Mouse (Mus musculus): ENCODE results near the gene Trim2. TPM values are rescaled to one million over a fixed set of nuclear protein-coding genes. Genes with fewer than 3 reads are reported as not detected.

Gene Trim2
- polyA plus RNA-seq, 1 experiment, result 10.2 TPM

GRCm38 (mm10) chr3:84136509-84136908 is 170.2 kb downstream of the Trim2 start:
- H3K4me1 ChIP-seq (ENCODE audit: control insufficient read depth, insufficient read depth, low read length), result no peaks in the 10 kb centered on the region; the same call in 1 of the 2 replicates
- WGBS, result 69% methylated on average over 7 of the region's 7 CpGs
- H3K27ac ChIP-seq (ENCODE audit: control insufficient read depth, insufficient read depth, low read depth, low read length, poor library complexity), result no peak overlapping the region
- TF ChIP-seq CTCF (IDR thresholded peaks at IDR 0.05; ENCODE audit: control insufficient read depth, insufficient read depth, low read length) (no peak), POLR2A (IDR thresholded peaks at IDR 0.05; ENCODE audit: borderline replicate concordance, control insufficient read depth, low read depth, low read length) (no peak)
- H3K4me3 ChIP-seq (replicated peaks; ENCODE audit: control insufficient read depth, low read depth, low read length), result no peak overlapping the region

DNA sequence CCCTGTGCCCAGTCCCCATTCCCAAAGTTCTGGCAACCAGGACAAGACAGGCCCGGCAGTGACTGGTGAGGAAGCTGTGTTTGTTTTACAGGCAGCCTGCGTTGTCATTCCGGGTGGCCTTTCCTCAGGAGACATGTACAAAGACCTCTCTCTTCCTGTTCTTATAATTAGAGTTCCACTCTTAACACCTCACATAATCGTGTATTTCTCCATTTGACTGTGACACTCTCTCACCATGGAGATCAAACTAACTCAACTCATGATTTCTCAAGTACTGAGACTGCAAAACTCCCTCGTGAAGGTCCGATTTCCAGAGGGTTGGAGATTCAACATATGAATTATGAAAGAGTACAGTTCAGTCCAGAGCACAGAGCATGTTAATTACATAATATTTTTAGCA is 170.7 kb downstream of the Trim2 start:
- 48% methylated on average over 6 of the region's 6 CpGs for WGBS
- Histone ChIP-seq H3K4me1 (ENCODE audit: control insufficient read depth, insufficient read depth, low read length) (no peaks in the 10 kb centered on the region; the same call in 1 of the 2 replicates), H3K4me3 (replicated peaks; ENCODE audit: control insufficient read depth, low read depth, low read length) (no peak overlapping the region), H3K27ac (ENCODE audit: control insufficient read depth, insufficient read depth, low read depth, low read length, poor library complexity) (no peak overlapping the region; the same call in 1 of the 2 replicates)
- TF ChIP-seq POLR2A (IDR thresholded peaks at IDR 0.05; ENCODE audit: borderline replicate concordance, control insufficient read depth, low read depth, low read length) (no peak), CTCF (IDR thresholded peaks at IDR 0.05; ENCODE audit: control insufficient read depth, insufficient read depth, low read length) (no peak)

DNA sequence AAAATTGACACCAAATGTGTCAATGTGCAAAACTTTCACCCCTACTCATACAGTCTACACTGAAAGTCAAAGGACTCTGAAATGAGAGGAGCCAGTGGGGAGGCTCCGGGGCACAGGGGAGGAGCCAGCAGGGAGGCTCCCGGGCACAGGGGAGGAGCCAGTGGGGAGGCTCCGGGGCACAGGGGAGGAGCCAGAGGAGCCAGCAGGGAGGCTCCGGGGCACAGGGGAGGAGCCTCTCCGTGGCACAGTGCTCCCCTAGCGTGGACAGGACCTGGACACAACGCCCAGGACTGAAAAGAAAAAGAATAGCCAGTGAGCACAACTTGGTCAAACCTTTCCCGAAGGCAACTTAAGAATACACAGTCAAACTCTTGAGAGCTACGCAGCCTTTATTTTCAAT is 171.3 kb downstream of the Trim2 start:
- no peak overlapping the region for H3K27ac ChIP-seq (ENCODE audit: control insufficient read depth, insufficient read depth, low read depth, low read length, poor library complexity)
- no peak overlapping the region for H3K4me3 ChIP-seq (replicated peaks; ENCODE audit: control insufficient read depth, low read depth, low read length)
- 34% methylated on average over 9 of the region's 9 CpGs for WGBS
- H3K4me1 ChIP-seq (ENCODE audit: control insufficient read depth, insufficient read depth, low read length), result no peaks in the 10 kb centered on the region; the same call in 1 of the 2 replicates
- no peak for TF ChIP-seq CTCF (IDR thresholded peaks at IDR 0.05; ENCODE audit: control insufficient read depth, insufficient read depth, low read length)
- TF ChIP-seq POLR2A (IDR thresholded peaks at IDR 0.05; ENCODE audit: borderline replicate concordance, control insufficient read depth, low read depth, low read length), result no peak

DNA sequence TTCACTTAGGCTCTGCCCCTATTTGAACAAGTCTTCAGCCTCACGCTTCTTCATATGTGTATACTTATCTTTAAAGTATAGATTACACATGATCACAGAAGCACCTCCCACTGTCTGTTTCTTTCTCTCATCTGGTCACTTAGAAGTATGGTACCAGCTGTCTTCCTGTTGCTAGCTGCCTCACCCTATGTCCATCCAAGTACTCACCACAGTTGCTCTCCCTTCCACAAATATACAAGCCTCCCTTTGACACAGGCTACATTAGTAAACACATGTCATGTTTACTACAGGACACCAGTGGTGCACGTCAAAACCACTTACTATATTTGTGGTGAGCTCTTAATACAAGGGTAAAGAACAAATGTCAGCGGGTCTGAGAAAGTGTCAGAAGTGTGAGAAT is 175.3 kb downstream of the Trim2 start:
- WGBS, result 78% methylated on average over 3 of the region's 3 CpGs
- Histone ChIP-seq H3K4me3 (replicated peaks; ENCODE audit: control insufficient read depth, low read depth, low read length) (no peak overlapping the region), H3K27ac (ENCODE audit: control insufficient read depth, insufficient read depth, low read depth, low read length, poor library complexity) (no peak overlapping the region), H3K4me1 (ENCODE audit: control insufficient read depth, insufficient read depth, low read length) (peaks cover 3% of the 10 kb centered on the region)
- TF ChIP-seq CTCF (IDR thresholded peaks at IDR 0.05; ENCODE audit: control insufficient read depth, insufficient read depth, low read length) (no peak), POLR2A (IDR thresholded peaks at IDR 0.05; ENCODE audit: borderline replicate concordance, control insufficient read depth, low read depth, low read length) (no peak)

DNA sequence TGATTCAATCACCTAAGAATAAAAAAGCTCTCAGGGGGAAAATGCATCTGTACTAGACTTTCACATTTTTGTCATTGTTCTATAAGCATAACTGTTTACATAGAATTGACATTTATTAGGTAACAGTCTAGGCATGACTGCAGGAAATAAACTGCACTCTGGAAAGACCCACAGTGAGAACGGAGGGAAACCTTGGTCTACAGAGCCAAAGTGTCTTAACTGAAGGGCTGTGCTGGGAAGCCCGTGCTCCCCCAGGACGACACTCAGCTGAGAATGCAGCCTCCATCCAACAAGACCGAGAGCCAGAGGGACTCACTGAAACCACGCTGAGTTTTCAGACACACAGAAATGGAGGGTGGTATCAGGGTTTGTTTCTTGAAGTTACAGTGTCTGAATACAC is 175.9 kb downstream of the Trim2 start:
- TF ChIP-seq CTCF (IDR thresholded peaks at IDR 0.05; ENCODE audit: control insufficient read depth, insufficient read depth, low read length) (no peak), POLR2A (IDR thresholded peaks at IDR 0.05; ENCODE audit: borderline replicate concordance, control insufficient read depth, low read depth, low read length) (no peak)
- no peak overlapping the region for H3K4me3 ChIP-seq (replicated peaks; ENCODE audit: control insufficient read depth, low read depth, low read length)
- WGBS, result 90% methylated on average over 5 of the region's 5 CpGs
- no peak overlapping the region for H3K27ac ChIP-seq (ENCODE audit: control insufficient read depth, insufficient read depth, low read depth, low read length, poor library complexity)
- peaks cover 3% of the 10 kb centered on the region for H3K4me1 ChIP-seq (ENCODE audit: control insufficient read depth, insufficient read depth, low read length)

DNA sequence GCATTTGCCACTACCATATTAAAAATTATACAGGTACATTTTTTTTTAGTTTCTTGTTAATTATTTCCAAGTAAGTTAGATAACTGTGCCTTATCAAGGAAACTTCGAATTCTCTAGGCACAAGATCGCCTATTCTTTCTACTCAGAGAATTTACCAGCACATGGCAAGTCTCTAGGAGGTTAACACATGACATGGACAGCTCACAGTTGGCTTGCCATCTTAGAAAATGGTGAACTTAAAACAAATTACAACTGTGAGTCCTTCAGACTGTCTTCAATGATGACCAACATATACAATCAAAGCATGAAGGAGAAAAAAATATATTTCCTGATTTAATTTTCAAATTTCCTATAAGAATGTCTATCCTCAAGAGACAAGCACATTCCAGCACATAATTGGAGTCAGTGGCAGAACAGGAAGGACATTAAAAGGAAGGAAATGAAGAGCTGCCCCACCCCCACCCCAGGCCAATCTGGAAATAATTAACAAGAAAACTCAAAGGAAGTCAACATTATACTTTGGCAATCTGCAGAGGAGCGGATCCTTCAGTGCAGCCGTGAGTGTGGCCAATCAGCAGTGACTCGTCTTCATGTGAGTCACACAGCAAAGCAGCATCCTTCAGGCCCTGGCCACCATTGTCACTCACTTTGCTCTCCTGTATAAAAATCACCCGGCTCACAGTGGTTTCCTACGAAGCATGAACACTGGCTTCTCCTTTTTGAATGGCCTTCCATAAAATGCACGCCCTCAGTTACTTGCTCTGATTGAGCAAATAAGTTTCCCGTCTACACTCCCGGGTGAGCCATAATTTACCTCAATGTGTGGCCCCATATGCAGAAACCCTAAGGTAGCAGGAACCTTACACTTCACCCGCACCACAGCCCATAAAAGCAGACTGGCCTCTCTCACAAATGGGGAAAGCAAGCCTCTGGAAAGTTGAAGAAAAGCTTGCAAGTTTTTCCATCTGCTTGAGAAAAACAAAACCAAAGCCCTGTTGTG is 177.5 kb downstream of the Trim2 start:
- H3K4me3 ChIP-seq (replicated peaks; ENCODE audit: control insufficient read depth, low read depth, low read length), result no peak overlapping the region
- no peak overlapping the region for H3K27ac ChIP-seq (ENCODE audit: control insufficient read depth, insufficient read depth, low read depth, low read length, poor library complexity)
- H3K4me1 ChIP-seq (ENCODE audit: control insufficient read depth, insufficient read depth, low read length), result peaks cover 5% of the 10 kb centered on the region
- no peak for TF ChIP-seq CTCF (IDR thresholded peaks at IDR 0.05; ENCODE audit: control insufficient read depth, insufficient read depth, low read length)
- TF ChIP-seq POLR2A (IDR thresholded peaks at IDR 0.05; ENCODE audit: borderline replicate concordance, control insufficient read depth, low read depth, low read length), result no peak
- 53% methylated on average over 11 of the region's 11 CpGs for WGBS

DNA sequence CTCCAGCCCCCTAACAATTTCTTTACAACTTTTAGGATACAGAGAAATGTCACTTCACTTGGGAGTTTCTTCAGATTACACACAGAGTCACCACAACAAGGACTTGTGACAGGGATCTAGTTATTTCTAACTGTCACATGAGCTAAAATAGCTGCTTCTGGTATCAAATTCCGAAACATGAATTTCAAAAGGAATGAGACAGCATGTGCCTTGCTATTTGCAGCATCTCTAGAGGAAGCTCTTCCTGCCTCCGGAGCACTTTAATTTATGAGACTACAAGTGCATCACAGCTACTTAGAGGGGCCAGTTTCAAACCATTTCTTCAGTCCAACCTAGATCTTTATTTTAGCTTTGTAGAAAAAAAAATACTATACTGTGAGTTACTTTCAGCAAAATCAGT is 179.2 kb downstream of the Trim2 start:
- no peak for TF ChIP-seq CTCF (IDR thresholded peaks at IDR 0.05; ENCODE audit: control insufficient read depth, insufficient read depth, low read length)
- no peak for TF ChIP-seq POLR2A (IDR thresholded peaks at IDR 0.05; ENCODE audit: borderline replicate concordance, control insufficient read depth, low read depth, low read length)
- WGBS, result 82% methylated on average over 2 of the region's 2 CpGs
- no peak overlapping the region for H3K27ac ChIP-seq (ENCODE audit: control insufficient read depth, insufficient read depth, low read depth, low read length, poor library complexity)
- peaks cover 5% of the 10 kb centered on the region for H3K4me1 ChIP-seq (ENCODE audit: control insufficient read depth, insufficient read depth, low read length)
- no peak overlapping the region for H3K4me3 ChIP-seq (replicated peaks; ENCODE audit: control insufficient read depth, low read depth, low read length)

DNA sequence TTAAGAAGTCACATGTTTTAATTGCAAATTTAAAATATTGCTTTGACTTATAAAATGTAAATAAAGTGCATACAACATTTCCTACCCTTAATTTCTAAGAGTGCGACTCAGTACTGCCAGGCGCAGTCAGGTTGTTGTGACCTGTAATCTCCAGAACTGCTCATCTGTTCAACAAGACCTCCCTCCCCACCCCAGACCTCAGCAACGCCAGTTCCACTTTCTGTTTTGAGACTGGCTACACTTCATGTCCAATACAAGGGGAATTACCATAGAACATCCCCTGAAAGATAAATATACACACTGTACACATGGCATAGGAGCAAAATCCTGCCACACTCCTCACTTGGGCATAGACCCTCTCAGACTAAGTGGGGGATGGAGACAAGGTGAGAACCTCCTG is 180.0 kb downstream of the Trim2 start:
- Histone ChIP-seq H3K4me3 (replicated peaks; ENCODE audit: control insufficient read depth, low read depth, low read length) (no peak overlapping the region), H3K27ac (ENCODE audit: control insufficient read depth, insufficient read depth, low read depth, low read length, poor library complexity) (peak overlapping the region; percentile 43), H3K4me1 (ENCODE audit: control insufficient read depth, insufficient read depth, low read length) (peaks cover 5% of the 10 kb centered on the region)
- TF ChIP-seq CTCF (IDR thresholded peaks at IDR 0.05; ENCODE audit: control insufficient read depth, insufficient read depth, low read length) (no peak), POLR2A (IDR thresholded peaks at IDR 0.05; ENCODE audit: borderline replicate concordance, control insufficient read depth, low read depth, low read length) (no peak)
- 58% methylated on average over 3 of the region's 3 CpGs for WGBS

All from bone marrow, adult 2 months (tissue).